Mouse (Mus musculus) heart, adult 2 months (tissue): ENCODE data around the gene Rcn1.

ENCODE experiments used
- EP300 ChIP-seq: fragments of 200-500 bp; IDR thresholded peaks from 2 replicates; pipeline ENCODE4 v1.6.1; 2011; ENCODE audit warnings: low read depth, low read length, control low read depth; ENCODE audit not compliant: insufficient read depth
- POLR2A ChIP-seq: fragments of 200-500 bp; IDR thresholded peaks from 2 replicates; pipeline ENCODE4 v1.6.1; 2011; ENCODE audit warnings: mild to moderate bottlenecking, low read depth, low read length, control low read depth; ENCODE audit not compliant: insufficient read depth

DNA sequence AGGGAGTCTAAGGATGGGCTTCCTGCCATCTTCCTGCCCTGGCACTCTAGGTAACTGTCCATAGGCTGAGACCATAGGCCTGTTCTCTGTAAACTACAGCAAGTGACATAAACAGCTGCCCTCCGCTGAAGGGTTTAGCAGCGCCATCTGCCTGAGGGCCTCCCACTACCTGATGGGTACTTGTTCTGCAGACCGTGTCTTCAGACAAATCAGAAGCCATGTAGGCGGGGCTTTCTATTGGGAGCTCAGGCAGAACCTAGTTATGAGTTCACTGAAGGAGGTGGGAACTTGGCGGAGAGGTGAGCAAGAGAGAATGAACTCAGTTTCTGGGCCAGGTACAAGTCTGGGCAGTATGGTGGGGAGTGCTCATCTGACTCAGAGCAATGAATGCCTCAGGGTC is 26.4 kb downstream of the Rcn1 start:
- no peak for TF ChIP-seq POLR2A
- TF ChIP-seq EP300, result no peak
